Mouse (Mus musculus): ENCODE results near the gene Lekr1. TPM values are rescaled to one million over a fixed set of nuclear protein-coding genes. Genes with fewer than 3 reads are reported as not detected.

The Lekr1 gene
- total RNA-seq, 2 experiments from 2014 or later = 3.6 to 4.3 TPM

Small RNA genes lying within 50 kb of the gene (microRNA-seq; reads per million reads assigned to microRNA genes)
- gene Mir8120 = not detected

Other genes starting within 250 kb of the Lekr1 start
- 10 to 100 TPM; 33.7 to 36.6 TPM for gene Tiparp, start 137.8 kb upstream of the Lekr1 start, total RNA-seq (2021)